Mouse (Mus musculus) spleen, adult 2 months (tissue): Measurements from ENCODE around the gene Klhdc3. TPM values are rescaled to one million over a fixed set of nuclear protein-coding genes. Genes with fewer than 3 reads are reported as not detected.

Experiments
- DNase-seq, 2 experiments: peaks; one replicate each; pipeline versions ENCODE4 v3.0.0 to v3.0.0-alpha.2; 2012 to 2021; ENCODE audit warnings: low spot score in 2 of 2, low read depth in 1 of 2
- H3K27ac ChIP-seq: fragments of 200-500 bp; 2 replicates; pipeline ENCODE4 v1.5.1; 2012; ENCODE audit warnings: low read length, inconsistent platforms; ENCODE audit not compliant: insufficient read depth
- H3K27me3 ChIP-seq: fragments of 200-500 bp; 2 replicates; pipeline ENCODE4 v1.6.1; 2012; ENCODE audit warnings: mild to moderate bottlenecking, moderate library complexity, low read length, inconsistent platforms; ENCODE audit not compliant: control insufficient read depth, insufficient read depth
- H3K36me3 ChIP-seq: fragments of 200-500 bp; 2 replicates; pipeline ENCODE4 v1.6.1; 2012; ENCODE audit warnings: mild to moderate bottlenecking, low read length, inconsistent platforms; ENCODE audit not compliant: control insufficient read depth, insufficient read depth
- H3K4me1 ChIP-seq: fragments of 200-500 bp; 2 replicates; pipeline ENCODE4 v1.6.1; 2011; ENCODE audit warnings: inconsistent platforms; ENCODE audit not compliant: control insufficient read depth, insufficient read depth, insufficient read length
- H3K4me3 ChIP-seq: fragments of 200-500 bp; 2 replicates; pipeline ENCODE4 v1.5.1; 2011; ENCODE audit warnings: mild to moderate bottlenecking, inconsistent platforms; ENCODE audit not compliant: insufficient read depth, insufficient read length; ENCODE audit errors: extremely low read depth
- CTCF ChIP-seq: fragments of 200-500 bp; IDR thresholded peaks from 2 replicates; pipeline ENCODE4 v1.5.1; 2011; ENCODE audit warnings: mild to moderate bottlenecking, inconsistent platforms; ENCODE audit not compliant: insufficient read depth, insufficient read length, insufficient replicate concordance; ENCODE audit errors: extremely low read depth
- POLR2A ChIP-seq: fragments of 200-500 bp; IDR thresholded peaks from 2 replicates; pipeline ENCODE4 v1.6.1; 2011; ENCODE audit warnings: low read depth, low read length, inconsistent platforms
- WGBS: fragments of 180-500 bp; shearing (Covaris S2); methylation state at CpG from one replicate; pipeline ENCODE4 v1.1.7; 2018; 5-methylcytosine and 5-hydroxymethylcytosine counted together
- polyA plus RNA-seq: library from polyadenylated mRNA; depleted of rRNA; stranded (reverse); fragments of >200 nt; gene quantifications from 2 replicates; pipeline ENCODE4 v1.2.3, GENCODE M21; 2012

The Klhdc3 gene
- polyA plus RNA-seq, 1 experiment, result 57.5 TPM

DNA sequence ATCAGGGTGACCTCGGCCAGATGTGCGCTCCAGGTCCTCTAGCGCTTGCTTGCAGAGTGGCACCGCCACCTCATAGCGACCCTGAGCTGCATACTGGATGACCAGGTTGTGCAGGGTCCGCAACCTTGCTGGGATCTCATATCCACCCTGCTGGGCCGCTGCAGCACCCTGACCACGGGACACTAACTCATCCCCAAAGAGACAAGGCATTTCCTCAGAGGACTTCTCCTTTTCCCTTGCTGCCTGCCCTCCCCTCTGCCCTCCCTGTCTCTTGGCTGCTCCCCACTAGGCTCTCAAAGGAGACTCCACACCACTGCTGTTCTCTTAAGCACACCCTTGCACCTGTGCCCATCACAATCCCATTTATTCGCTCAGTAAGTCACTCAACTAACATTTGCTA, 40.8 kb downstream of the Klhdc3 start:
- Histone ChIP-seq H3K27me3 (no peaks in the 10 kb centered on the region), H3K4me1 (no peaks in the 10 kb centered on the region; the same call in 1 of the 2 replicates), H3K27ac (no peak overlapping the region), H3K4me3 (no peak overlapping the region), H3K36me3 (peaks cover 15% of the 10 kb centered on the region)
- TF ChIP-seq POLR2A (no peak), CTCF (no peak)
- DNase-seq, result no peak
- WGBS, result 58% methylated on average over 9 of the region's 9 CpGs

DNA sequence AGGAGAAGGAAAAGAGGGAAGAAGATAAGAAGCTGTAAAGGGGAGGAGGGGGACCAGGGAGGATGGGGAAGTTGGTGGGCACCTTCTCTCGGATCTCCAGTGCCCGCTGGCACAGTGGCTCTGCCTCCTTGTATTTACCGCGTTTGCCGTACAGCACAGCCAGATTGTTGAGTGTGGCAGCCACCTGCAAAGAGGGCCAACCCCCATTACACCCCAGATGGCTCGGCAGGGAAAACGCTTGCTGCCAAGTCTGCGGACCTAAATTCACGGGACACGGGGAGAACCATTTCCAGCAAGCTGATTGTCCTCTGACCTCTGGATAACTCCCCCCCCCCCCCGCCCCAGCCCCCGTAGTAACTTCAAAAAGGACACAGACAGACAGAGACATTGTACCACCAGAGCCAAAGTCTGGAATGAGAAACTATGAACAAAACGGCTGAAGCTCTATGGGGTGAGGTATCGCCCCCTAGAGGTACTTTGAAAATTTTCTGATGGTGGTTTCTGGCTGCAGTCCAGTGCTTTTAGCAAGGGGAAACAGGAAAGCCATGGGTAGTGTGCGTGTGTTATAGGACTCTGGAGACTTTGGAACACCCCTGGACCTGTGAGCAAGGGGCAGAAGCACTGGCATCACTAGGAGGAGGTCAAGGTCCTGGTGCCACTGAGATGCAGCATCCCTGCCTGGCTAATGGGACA, 43.7 kb downstream of the Klhdc3 start:
- WGBS, result 10% methylated on average over 15 of the region's 15 CpGs
- Histone ChIP-seq H3K27me3 (no peaks in the 10 kb centered on the region), H3K4me1 (no peaks in the 10 kb centered on the region; the same call in 1 of the 2 replicates), H3K27ac (no peak overlapping the region), H3K4me3 (no peak overlapping the region), H3K36me3 (peaks cover 13% of the 10 kb centered on the region)
- DNase-seq, result peak in 1 of 2 experiments; percentile 49
- TF ChIP-seq CTCF, result peak; percentile 39; the same call in 1 of the 2 replicates
- TF ChIP-seq POLR2A, result no peak

DNA sequence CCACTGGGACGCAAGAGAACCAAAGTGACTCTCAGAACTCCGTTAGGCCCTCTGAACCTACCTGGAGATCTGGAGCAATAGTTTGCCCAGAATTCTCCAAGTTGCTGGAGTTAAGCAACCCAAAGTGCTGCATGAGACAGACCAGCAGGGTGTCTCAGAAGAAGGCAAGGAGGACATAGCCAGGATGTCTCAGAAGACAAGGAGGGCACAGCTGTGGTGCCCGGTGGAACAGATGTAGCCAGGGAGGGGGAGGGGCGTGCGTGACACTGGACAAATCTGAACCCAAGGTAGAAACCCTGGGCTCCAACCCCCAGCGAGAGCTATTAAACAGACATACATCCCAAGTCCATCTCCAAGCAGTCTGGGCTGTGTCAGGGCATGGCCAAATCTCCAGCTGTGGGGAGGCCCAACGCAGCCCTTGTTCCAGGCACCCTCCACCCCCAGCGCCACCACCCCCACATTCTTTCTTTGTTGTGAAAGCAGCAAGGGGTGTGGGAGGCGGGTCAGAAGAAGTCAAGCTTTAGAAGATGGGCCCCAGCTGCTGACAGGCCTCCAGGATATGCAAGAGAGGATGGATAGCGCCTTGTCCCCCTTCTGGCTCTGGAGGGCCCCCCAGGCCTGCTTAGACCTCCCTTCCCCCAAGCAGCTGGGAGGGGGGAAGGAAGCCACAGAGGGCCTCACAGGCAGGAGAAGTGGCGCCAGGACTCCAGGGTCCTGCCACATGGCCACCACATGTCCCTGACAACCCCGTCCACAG, 50.9 kb downstream of the Klhdc3 start:
- 29% methylated on average over 12 of the region's 12 CpGs for WGBS
- H3K27ac ChIP-seq, result peak overlapping the region; percentile 38; the same call in 1 of the 2 replicates

DNA sequence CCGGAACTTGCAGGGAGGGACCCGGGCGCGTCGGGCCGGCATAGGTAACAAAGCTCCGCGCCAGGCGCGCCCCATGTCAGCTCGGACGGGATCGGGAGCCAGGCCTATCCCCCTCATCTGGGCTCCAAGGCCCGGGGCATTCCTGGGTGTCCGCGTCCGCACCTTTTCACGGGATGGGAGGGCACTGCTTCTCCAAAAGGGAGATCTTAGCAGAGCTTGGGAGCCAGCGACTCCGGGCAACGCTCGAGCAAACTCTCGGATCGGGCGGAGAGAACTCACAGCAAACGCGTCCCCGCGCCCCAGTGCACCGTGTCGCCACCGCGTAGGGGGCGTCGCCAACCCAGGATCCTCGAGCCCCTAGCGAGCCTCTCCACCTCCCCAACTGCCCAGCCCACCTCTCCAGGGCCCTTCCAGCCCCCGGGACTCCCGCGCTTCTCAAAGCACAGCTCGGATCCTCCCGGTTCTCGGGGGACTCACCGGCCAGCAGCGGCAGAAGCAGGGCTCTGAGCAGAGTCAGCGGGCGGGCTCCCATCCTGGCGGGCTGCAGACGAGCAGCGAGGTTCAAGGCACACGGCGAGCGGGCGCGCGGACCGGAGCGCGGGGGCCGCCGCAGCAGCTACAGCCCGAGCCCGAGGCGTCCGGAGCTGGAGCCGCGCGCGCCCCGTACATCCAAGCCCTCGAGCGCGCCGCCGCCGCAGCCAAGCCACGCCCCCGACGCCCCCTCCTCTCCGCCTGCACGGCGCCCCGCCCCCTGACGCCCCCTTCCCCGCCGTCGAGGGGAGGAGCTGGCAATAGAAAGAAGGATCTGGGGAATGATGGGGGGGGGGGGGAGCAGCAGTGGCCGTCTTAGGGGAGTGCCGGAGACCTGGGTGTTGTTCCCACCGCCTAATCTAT, 51.7 kb downstream of the Klhdc3 start, which contains the start of gene Ptk7:
Ptk7 (minus strand) TSS at position 714 of the 894 bp plus-strand sequence.
- Histone ChIP-seq H3K4me3 (peak within 1 kb of the TSS; percentile 49; the same call in 1 of the 2 replicates), H3K27ac (peak within 1 kb of the TSS; percentile 38; the same call in 1 of the 2 replicates), H3K4me1 (peaks cover 4% of the 10 kb centered on the region; the same call in 1 of the 2 replicates), H3K36me3 (peaks cover 1% of the 10 kb centered on the region), H3K27me3 (peaks cover 7% of the 10 kb centered on the region)
- TF ChIP-seq POLR2A (no peak), CTCF (no peak)
- no peak for DNase-seq
- 1% methylated on average over 79 of the region's 90 CpGs for WGBS

More for the DNA sequence above, 50.9 kb downstream of the Klhdc3 start:
- H3K27me3 ChIP-seq, result peaks cover 7% of the 10 kb centered on the region
- no peak overlapping the region for H3K4me3 ChIP-seq
- no peak for TF ChIP-seq POLR2A
- no peak for TF ChIP-seq CTCF
- H3K36me3 ChIP-seq, result peaks cover 1% of the 10 kb centered on the region
- DNase-seq, result no peak
- peaks cover 4% of the 10 kb centered on the region; the same call in 1 of the 2 replicates for H3K4me1 ChIP-seq

DNA sequence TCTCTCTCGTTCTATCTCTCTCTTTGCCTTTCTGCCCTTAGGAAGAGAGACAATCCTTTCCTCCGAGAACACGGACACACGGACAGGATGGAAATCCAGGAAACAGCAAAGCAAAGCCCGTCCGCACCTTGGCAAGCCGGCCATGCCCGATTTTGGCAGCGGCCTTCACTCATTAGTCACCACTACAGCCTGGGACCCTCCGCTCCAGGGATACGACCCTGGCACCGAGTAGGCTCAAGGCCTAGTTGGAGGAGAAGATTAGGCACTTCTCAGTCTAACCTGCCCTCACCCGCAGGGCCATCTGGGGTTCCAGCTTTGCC, 52.3 kb downstream of the Klhdc3 start:
- TF ChIP-seq CTCF (no peak), POLR2A (no peak)
- peak overlapping the region; percentile 49; the same call in 1 of the 2 replicates for H3K4me3 ChIP-seq
- WGBS, result 6% methylated on average over 13 of the region's 13 CpGs
- peak overlapping the region; percentile 36; the same call in 1 of the 2 replicates for H3K27ac ChIP-seq
- H3K27me3 ChIP-seq, result peaks cover 7% of the 10 kb centered on the region
- peaks cover 1% of the 10 kb centered on the region for H3K36me3 ChIP-seq
- peaks cover 4% of the 10 kb centered on the region; the same call in 1 of the 2 replicates for H3K4me1 ChIP-seq
- no peak for DNase-seq

DNA sequence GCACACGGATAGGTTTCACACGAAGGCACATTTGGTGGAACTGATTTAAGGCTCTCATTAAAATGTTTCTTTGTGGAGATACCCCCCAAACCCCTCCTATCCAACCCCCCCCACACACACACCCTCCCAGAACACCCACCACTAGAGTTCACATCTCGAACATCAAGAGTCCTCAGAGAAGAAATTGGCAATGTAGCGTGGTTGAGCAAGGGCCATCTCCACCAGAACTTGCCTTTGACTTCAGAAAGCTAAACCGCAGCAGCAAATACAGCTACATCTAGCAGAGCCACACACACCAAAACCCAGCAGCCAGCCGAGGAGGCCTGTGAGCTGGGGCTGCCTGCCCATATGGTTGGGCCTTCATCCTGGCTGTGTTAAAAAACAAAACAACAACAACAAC, 53.3 kb downstream of the Klhdc3 start:
- H3K4me1 ChIP-seq, result peaks cover 4% of the 10 kb centered on the region; the same call in 1 of the 2 replicates
- H3K4me3 ChIP-seq, result no peak overlapping the region
- no peak overlapping the region for H3K27ac ChIP-seq
- DNase-seq, result no peak
- TF ChIP-seq CTCF (no peak), POLR2A (no peak)
- WGBS, result 86% methylated on average over 6 of the region's 6 CpGs
- peaks cover 1% of the 10 kb centered on the region for H3K36me3 ChIP-seq
- H3K27me3 ChIP-seq, result peaks cover 7% of the 10 kb centered on the region
